Mouse (Mus musculus) heart, postnatal 4 days (tissue): ENCODE data around the gene Dpep1. TPM values are rescaled to one million over a fixed set of nuclear protein-coding genes. Genes with fewer than 3 reads are reported as not detected.
A peak's percentile ranks its signal among the peaks of the same experiment; 100 is the strongest.
"Not testable (repeated sequence)": the region's sequence is repeated elsewhere in the genome, so short reads cannot be mapped to it uniquely, and the experiment has no call there.

Experiments used
- DNase-seq: peaks from one replicate; pipeline ENCODE4 v3.0.0; 2021
- total RNA-seq, 2 experiments: library from RNA; stranded (reverse); gene quantifications; 2 replicates each; pipeline ENCODE4 v1.2.3; 2021

Dpep1 gene
- total RNA-seq: 10 to 100 TPM in 1 of 2 experiments, 1 to 10 TPM in 1; 7.5 to 11.6 TPM

DNA sequence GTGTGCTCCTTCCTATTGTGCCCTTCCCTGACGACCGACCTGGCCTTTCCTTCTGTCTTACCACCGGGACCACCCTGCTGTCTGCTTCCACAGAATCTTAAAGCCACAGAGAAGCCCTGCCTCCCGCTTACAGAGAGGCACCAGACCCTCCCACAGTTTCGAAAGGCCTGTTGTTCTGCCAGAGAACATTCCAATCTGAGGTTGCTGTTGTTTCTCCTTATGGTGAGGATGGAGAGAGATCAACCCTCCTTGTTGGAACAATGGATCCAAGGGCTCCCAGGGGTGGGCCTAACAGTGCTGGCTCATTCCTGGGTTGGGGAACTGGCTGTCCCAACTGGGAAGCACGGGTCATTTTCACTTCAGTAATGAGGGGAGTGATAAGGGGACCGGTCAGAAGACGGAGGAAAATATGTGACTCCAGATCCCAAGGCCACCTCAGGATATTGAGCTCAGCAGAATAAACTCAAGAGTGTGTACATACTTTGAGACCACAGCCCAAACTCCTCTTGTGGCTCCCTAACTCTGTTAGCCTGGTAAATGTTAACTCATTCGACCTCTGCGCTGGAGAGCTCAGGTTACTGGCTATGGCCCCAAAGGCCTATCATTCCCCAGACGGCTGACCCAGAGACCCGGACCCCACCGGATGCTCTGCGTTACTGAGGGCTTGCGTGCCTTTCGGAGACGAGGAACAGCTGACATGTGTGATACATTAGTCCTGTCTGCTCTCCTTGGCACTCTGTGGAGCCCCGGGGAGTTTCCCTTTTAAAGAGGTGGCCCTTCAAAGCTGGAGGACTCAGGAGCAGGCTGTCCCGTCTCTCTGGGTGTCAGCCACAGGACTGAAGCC is at the start of gene Dpep1:
TSS of gene Dpep1 (plus strand) at position 677 of the 844 bp plus-strand sequence.
- peak; percentile 57 for DNase-seq

DNA sequence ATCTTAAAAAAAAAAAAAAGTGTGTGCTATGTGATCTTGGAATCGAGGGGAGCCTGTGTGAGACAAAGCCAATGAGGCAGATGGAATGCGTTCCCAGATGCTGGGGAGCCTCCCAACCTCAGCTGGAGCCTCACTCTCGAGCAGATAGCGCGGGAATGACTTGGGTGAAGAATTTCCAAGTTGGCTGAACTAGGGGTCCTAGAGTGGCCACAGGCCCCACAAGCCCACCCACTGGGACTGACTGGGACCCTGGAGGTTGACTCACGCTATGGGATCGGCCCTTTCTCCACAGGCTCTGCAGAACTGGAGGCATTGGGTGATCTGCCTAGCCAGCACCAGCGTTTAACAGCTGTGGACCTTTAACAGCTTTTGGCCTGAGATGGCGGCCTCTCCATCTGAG is 49.8 kb upstream of the Dpep1 start:
- DNase-seq: peak; percentile 49

DNA sequence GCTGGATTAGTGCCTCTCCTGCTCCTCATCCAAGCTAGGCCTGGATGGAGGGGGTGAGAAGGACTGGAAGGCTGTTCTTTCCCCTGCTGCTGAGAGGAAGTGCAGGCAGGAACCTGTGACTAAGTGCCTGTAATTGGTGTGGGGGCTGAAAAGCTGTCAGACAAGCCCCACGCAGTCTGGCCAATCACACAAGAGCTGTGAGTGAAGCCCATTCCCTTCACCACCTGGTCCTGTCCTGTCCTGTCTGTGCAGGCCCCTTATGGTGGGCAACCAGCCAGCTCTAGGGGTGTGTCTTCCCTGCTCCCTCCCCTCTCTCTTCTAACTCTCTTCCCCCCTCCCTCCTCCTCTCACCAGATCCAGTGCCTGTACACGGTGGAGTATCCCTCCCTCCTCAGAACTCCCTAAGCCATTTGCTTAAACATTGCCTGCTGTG is 48.4 kb upstream of the Dpep1 start:
- peak; percentile 75 for DNase-seq

DNA sequence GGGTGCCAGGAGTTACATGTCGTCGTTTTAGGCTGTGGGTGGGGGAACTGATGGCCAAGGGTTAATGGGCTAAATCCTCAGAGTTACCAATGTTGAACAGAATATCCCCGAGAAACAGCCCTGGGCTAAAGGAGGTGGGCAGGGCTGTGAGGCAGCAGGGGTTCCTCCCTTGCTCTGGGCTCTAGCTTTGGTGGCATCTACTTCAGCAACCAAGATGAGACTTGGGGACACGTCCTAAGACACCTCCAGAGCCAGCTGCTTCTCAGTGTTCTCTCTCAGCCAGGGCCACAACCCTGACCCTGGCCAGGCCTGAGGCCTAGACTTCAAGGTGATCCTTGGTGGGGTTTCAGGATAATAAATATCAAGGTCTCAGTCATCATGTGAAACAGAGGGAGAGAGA is 47.3 kb upstream of the Dpep1 start:
- DNase-seq: no peak

DNA sequence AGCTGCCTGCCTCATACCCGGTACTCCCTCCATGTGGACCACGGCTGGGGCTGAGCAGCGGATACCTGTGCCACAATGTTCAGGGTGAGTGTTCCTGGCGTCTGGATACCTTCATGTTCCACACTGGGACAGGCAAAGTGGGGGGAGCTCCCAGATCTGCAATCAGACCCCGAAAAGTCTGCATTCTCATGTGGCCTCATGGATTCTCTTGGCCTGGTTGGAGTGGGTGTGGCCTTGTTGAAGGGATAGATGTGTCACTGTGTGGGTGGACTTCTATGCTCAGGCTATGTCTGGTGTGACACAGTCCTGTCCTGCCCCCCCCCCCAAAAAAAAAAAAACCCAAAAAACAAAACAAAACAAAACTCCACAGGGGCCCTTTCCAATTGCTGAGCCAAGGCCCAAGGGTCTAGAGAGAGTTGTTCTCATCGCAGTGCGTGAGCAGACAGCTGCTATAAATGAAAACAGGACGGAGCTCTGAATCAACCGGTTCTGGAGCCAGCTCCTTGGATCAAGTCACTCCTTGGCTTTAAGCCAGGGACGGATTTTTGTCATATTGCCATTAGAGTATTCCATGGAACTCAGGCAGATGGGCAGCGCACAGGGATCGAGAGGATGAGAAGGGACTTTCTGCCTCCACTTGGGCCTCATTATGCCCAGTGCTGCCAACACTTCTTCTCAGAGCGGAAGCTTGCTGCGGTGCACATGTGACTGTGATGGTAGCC is 44.1 kb upstream of the Dpep1 start:
- DNase-seq: peak; percentile 92

DNA sequence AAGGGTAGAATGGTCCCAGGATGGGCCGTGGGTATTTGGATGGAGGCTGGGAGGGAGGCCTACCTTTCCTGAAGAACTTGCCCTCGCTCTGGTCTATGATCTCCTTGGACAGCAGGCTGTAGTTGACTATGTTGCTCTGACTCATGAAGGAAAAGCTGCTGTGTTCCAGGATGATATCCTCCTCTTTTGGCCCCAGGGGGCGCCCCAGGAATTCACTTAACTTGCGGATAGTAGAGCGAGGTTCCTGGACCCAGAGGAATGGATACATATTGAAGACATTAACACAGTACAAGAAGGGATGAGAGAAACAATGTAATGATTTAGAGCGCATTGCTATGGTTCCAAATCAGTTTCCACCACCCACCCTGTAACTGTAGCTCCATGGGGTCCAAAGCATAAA is 40.8 kb upstream of the Dpep1 start:
- peak; percentile 59 for DNase-seq

DNA sequence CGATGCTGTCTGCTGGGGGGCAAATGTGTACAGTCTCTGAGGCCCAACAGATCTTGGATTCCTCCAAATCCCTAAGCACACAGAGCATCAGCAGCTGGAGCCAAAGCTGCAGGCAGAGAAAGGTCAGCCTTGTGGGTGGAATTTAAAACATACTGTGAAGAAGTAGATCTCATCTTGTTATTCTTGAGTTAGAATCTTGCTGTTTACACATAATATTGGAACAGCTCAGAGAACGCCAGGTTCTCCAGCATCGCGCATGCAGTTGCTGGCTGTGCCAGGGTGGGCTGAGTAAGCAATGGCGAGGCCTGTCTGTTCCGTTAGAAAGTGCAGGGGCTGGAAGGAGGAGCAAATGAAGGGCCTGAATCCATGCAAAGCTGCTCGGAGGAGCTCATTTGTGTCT is 39.7 kb upstream of the Dpep1 start:
- no peak for DNase-seq

DNA sequence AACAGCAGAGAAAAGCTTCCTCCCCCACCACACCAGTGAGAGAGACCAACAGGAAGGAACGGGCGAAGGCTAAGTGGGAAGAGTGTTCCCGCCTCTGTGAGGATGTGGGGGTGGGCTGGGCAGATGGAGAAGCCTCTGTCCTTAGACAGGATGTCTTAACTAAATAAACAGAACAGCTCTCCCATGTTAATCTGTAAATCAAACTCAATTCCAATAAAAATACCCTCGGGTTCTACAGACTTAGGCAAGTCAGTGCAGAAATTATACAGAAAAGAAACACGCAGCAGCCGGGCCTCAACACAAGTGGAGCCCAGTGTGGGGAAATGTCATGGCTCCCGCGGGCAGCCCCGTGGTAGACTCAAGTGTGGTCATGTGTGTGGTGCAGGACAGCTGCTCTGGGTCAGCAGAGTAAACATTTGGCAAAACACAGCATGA is 35.3 kb upstream of the Dpep1 start:
- peak; percentile 52 for DNase-seq

DNA sequence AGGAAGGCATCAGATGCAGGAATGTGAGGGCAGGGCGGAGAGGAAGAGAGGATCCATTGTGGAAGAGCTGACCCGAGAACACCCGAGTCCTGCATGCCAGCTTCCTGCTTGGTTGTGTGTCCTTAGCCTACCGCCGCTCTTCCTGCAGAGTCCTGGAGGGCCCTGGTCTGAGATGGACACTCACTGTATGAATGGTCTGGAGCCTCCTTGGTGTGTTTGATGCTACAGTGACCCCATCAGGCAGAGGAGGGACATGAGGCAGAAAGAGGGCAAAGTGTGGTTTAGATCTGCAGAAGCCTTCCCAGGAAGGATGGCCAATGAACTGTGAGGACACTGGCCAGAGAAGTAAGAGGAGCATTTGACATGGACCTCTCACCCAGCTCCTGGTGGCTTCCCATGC is 30.9 kb upstream of the Dpep1 start:
- DNase-seq: peak; percentile 44

DNA sequence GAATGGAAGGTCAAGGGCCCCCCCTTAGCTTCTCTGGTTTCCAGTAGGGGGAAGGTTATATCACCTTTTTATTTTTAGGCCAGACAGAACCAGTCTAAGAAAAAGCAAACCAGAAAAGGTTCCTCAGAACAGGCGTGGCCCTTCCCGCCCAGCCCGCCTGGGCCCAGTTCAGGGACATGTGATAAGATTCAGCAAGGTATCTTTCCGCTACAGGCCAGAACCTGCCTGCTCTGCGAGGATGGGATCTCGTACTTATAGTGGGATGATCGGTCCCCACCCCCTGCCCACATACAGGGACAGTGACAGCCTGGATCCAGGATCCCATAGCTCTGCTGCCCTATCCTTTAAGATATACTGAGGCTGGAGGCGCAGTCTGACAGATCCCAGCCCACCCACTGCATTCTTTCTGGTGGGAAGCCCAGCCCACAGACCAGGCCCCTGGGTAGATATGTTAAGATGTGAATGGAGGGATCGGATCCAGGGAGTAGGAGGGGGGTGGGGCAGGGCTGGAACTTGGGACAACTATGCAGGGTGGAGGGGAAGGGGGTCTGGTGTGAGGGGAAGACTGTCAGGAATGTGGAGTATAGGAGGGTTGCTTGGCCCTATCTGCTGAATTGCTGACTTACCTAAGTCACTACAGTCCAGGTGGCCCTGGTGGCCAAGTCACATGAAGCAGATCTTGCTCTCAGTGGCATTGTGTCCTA is 29.8 kb upstream of the Dpep1 start:
- DNase-seq: no peak

DNA sequence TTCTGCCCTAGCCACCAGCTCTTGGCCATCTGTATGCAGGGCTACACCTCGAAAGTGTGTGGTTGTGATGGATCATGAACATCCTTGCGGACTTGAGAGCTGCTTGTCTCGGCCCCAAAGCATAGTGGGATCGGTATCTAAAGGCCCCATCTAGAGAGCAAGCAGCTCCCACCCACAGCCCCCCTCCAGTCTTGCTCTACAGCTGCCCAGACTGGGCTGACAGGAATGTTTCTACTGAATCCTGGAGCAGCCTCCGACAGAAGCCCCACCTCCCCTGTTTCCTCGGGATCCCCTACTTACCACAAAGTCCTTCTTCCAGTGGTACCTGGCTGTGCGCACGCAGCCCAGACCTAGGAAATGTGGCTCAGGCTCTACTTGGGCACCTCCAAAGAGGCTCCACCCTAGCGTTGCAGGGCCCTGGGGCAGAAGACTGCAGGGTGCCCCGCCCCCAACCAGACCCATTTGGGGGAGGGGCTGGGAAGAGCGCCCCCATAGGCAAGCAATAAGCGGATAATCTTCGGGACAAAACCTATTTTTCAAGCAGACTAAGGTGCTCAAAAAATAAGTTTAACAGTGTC is 28.1 kb upstream of the Dpep1 start, which contains the start of gene Sult5a1:
TSS of gene Sult5a1 (minus strand) at position 428 of the 578 bp plus-strand sequence.
- no peak for DNase-seq

DNA sequence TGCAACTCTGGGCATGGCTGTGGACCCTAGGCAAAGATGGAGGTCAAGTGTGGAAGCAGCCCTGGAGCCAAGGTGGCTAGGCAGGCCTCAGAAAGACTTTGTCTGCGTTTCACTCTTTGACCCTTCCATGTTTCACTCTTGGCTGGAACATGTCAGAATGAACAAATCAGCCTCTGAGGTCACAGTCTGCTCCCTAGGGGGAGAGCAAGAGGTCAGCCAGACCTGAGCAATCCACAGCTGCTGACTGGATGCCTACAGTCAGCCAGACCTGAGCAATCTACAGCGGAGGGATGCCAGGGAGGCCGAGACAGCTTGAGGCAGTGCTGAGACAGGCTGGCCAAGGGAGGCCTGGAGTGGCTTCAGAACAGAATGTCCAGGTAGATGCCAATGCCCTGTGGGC is 4.7 kb upstream of the Dpep1 start:
- DNase-seq: peak; percentile 50

DNA sequence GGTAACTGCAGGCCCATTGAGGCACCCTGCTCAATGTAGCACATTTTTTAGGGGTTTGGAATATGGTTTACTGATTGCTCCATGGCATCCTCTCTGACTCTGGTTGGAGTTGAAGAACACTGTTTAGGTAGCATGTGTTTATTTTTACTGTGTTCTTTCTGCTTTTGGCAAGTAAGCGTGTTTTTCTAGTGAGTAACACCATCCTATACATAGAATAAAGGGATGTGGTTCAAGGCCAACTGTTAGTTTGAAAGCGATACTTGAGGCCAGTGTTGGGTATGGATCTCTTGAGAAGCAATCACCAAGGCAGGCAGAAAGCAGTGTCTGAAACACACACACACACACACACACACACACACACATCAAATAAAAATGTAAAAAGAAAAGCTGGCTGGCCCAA is 2.0 kb downstream of the Dpep1 start:
- DNase-seq: no peak

DNA sequence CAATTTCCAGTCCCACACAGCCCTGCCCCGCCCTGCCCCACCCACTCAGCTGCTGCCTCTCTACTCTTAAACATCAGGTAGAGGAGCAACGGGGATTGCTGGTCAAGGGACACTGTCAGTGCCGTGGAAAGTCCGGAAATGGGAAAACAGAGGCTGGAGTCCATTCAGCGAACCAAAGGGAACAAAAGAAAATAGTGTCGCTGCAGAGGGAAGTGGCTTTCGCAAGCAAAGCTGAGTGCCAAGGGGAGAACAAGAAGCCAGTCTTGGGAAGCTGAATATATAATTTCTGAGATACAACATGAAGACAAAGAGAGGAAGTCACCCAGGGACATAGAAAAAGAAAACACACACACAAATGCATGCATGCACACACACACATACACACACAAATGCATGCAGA is 2.8 kb downstream of the Dpep1 start:
- no peak for DNase-seq

DNA sequence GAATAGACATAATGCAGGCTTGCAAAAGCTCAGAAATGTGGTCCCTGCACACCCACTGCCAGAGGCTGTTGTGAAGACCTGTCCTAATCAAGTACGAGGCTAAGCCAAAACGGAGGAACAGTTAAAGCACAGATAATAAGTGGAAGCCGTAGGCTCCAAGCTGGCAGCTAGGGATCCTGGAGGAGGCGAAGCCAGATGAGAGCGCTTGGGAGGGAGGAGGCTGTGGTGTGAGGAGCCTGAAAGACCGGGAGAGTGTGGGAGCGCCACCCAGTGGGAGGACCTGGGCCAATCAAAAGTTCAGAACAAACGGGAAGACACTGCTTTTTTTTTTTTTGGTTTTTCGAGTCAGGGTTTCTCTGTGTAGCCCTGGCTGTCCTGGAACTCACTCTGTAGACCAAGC is 4.6 kb downstream of the Dpep1 start:
- DNase-seq: peak; percentile 87

DNA sequence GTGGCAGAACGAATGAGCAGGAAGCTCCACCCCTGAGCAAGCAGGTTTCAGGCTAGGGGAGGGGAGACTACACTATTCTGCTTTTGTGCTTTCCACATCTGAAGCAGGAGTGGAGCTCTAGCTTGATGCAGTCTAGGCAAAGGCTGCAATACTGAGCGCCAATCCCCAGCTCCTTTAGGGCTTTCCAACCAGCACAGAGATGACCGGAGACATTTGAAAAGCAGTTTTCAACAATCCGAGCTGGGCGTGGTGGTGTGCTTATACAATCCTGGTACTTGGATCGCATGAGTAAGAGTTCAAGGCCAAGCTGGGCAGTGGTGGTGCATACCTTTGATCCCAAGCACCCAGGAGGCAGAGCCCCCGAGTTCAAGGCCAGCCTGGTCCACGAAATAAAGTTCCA is 5.9 kb downstream of the Dpep1 start:
- no peak for DNase-seq

DNA sequence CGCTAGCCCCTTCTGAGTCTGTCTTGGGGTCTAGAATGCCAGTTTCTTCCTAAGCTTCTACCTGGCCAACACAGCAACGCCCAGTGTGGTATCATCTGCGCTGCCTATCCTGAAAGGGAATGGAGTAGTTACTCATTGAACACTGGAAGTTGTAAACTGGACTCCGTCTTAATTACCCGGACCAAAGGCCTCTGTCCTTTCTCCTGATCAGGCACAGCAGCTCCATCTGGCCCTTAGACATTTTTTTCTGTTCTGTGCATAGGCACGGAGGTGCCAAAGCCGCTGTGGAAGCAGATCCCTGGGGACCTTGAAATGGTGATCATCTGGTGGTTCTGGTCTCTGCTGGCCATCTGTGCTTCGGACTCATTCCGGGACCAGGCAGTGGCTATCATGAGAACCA is 7.7 kb downstream of the Dpep1 start:
- DNase-seq: no peak

DNA sequence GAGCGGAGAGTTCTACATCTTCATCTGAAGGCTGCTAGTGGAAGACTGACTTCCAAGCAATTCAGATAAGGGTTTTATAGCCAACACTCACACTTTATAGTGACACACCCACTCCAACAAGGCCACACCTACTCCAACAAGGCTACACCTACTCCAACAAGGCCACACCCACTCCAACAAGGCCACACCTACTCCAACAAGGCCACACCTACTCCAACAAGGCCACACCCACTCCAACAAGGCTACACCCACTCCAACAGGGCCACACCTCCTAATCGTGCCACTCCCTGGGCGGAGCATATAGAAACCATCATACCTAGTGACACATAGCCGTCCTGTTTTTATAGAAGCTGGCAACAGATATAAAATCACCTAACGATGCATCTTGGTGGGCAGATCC is 11.0 kb downstream of the Dpep1 start:
- not testable (repeated sequence) for DNase-seq

DNA sequence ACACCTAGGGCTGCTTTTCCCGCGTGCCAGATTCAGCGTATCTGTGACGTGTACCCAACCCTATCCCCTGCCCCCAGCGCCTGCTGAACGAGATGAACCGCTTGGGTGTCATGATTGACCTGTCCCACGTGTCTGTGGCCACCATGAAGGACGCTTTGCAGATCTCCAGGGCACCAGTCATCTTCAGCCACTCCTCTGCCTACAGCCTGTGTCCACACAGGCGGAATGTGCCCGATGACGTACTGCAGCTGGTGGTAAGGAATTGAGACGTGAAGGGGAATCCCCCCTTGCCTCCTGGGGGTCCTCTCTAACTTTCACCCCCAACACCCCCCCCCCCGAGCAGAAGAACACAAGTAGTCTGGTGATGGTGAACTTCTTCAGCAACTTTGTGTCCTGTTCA is 13.8 kb downstream of the Dpep1 start:
- DNase-seq: no peak

DNA sequence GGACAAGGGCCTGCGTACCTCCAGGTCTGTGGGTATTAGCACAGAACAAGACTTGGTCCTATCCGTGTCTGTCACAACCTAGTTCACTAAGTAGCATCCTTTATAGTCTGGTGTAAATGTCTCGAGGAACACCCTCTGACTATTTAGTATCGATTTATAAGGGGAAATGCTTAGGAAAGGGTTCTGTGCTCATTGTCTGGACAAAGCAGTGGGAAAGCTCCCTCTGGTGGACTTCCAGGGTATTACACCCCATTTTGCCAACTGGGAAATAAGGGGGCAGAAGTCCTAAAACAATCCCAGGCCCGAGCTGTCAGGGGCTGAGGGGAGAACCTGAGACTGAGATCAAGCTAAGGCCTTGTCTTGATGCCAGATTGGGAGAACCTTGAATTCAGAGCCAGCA is 16.2 kb downstream of the Dpep1 start:
- peak; percentile 88 for DNase-seq

DNA sequence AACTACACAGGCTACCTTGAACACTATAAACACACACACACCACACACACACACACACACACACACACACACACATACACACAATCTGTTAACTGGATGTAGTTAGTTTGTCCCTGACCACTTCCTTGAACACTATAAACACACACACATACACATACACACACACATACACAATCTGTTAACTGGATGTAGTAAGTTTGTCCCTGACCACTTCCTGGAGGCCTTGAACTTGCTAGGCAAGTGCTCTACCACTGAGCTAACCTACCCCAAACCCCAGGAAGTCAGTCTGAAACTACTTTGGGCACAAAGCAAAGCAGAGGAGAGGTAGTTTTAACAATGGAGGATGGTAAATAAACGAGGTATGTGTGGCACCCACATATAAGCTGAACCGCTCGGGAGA is 17.5 kb downstream of the Dpep1 start:
- no peak for DNase-seq

DNA sequence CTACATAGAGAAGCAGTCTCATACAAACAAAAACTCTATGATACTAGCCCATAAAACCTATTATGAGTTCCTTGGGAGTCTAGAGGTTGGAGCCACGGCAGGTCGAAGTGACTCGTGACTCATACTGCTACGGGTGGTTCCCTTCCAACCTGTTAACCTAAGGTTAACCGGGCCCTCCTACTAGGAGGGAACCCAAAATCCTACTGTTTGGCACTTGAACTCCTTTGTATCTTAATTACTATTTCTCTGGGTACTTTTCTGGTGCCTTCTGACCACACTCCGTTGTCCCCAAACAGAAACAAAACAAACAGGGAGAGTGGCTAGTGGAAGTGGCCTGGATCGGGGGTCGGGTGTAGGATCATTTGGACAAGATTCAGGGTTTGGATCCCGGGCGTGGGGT is 25.8 kb downstream of the Dpep1 start:
- DNase-seq: no peak
